Mouse (Mus musculus) stomach, postnatal 0 days (tissue): ENCODE results near the gene Otulinl. TPM values are rescaled to one million over a fixed set of nuclear protein-coding genes. Genes with fewer than 3 reads are reported as not detected.

Source experiments
- ATAC-seq: fragments of 200-750 bp; cut with Nextera tagmentation; 2 replicates; pipeline ENCODE4 v1.8.0; 2017; ENCODE audit not compliant: low FRiP score, low TSS enrichment
- DNase-seq: peaks from one replicate; pipeline ENCODE4 v3.0.0-alpha.2; 2016; ENCODE audit warnings: low spot score
- H3K27ac ChIP-seq: fragments of 300-500 bp; sonication (generic); replicated peaks from 2 replicates; pipeline ENCODE4 v1.5.1; 2014; ENCODE audit warnings: mild to moderate bottlenecking, control low read depth
- H3K27me3 ChIP-seq: fragments of 300-500 bp; sonication (generic); 2 replicates; pipeline ENCODE4 v1.6.1; 2014; ENCODE audit warnings: low read length; ENCODE audit not compliant: control insufficient read depth, insufficient read depth
- H3K36me3 ChIP-seq: fragments of 300-500 bp; sonication (generic); 2 replicates; pipeline ENCODE4 v1.6.1; 2014; ENCODE audit warnings: low read length, mixed read lengths; ENCODE audit not compliant: control insufficient read depth, insufficient read depth
- H3K4me1 ChIP-seq: fragments of 300-500 bp; sonication (generic); replicated peaks from 2 replicates; pipeline ENCODE4 v1.6.1; 2014; ENCODE audit warnings: antibody characterized with exemption; ENCODE audit not compliant: control insufficient read depth, insufficient read depth
- H3K4me2 ChIP-seq: fragments of 300-500 bp; sonication (generic); replicated peaks from 2 replicates; pipeline ENCODE4 v1.6.1; 2014; ENCODE audit warnings: low read depth, mild to moderate bottlenecking, control low read depth, moderate library complexity
- H3K4me3 ChIP-seq: fragments of 300-500 bp; sonication (generic); 2 replicates; pipeline ENCODE4 v1.5.1; 2014; ENCODE audit warnings: low read depth, low read length, control low read depth
- H3K9ac ChIP-seq: fragments of 300-500 bp; sonication (generic); 2 replicates; pipeline ENCODE4 v1.6.1; 2014; ENCODE audit warnings: mild to moderate bottlenecking, low read length, control low read depth, mixed read lengths
- H3K9me3 ChIP-seq: fragments of 300-500 bp; sonication (generic); 2 replicates; pipeline ENCODE4 v1.6.1; 2016; ENCODE audit warnings: low read length; ENCODE audit not compliant: control insufficient read depth
- CTCF ChIP-seq: IDR thresholded peaks from 2 replicates; pipeline ENCODE4 v1.5.1; 2016; ENCODE audit warnings: antibody characterized with exemption, low read depth, mild to moderate bottlenecking, moderate library complexity
- EP300 ChIP-seq: optimal IDR thresholded peaks from 2 replicates; pipeline ENCODE3; 2016; ENCODE audit warnings: antibody characterized with exemption
- WGBS: fragments of 180-500 bp; shearing (Covaris S2); extraction: QIAGEN DNeasy Blood & Tissue Kit; methylation state at CpG from one replicate; pipeline ENCODE4 v1.1.7; 2014; 5-methylcytosine and 5-hydroxymethylcytosine counted together
- polyA plus RNA-seq: library from polyadenylated mRNA; unstranded; fragments of >200 nt; fragmentation: Nextera tagmentation; extraction: Ambion mirVana; gene quantifications from 2 replicates; pipeline ENCODE4 v1.2.1, GENCODE M21; 2015

Gene Otulinl
- polyA plus RNA-seq, 1 experiment from 2014 or later, result 15.2 TPM

DNA sequence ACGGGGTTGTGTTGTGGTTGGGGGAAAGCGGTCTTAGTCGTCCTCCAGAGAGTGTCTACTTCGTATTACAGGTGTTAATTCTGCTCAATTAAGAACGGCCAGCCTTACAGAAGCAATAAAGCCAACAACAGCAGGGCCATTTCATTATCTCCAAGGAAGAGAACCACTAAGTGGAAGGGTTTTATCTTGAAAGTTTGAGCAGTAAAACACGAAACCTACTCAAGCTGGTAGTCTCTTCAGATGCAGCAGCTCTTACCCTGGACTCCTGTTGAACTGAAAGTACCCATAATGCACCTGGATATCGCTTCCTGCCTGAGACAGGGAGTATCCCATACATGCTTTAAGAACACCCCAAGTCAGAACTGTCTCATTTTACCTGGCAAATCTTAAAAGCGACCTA lies 10.7 kb downstream of the Otulinl start:
- no peaks in the 10 kb centered on the region for H3K27me3 ChIP-seq
- no peak overlapping the region for H3K27ac ChIP-seq
- H3K36me3 ChIP-seq, result no peaks in the 10 kb centered on the region
- no peak overlapping the region for H3K9ac ChIP-seq
- ATAC-seq (no peak), DNase-seq (no peak)
- H3K4me3 ChIP-seq, result no peak overlapping the region
- no peak overlapping the region for H3K4me2 ChIP-seq
- no peaks in the 10 kb centered on the region for H3K9me3 ChIP-seq
- 86% methylated on average over 8 of the region's 8 CpGs for WGBS
- TF ChIP-seq EP300, result no peak
- TF ChIP-seq CTCF, result no peak
- no peaks in the 10 kb centered on the region for H3K4me1 ChIP-seq

DNA sequence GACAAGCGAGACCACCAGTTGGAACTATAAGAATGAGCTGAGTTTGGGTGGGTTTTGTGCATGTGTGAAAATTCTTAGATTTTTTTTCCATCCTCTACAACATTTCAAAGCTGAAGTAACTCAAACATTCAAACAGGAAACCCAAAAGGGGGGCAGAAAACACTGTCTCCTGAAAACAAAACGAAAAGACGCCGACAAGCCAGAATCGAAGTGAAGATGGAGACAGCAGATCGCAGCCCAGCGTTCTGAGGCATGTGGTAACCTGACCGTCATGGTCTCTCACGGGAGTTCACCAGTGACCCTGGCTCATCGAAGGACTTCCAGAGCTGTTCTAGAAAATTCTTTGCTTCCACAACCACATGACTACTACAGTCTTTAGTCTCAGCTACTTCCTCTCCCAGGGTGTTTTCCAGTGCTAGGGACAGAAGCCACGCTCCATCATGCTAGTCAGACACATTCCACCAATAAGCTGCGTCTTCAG lies 11.4 kb downstream of the Otulinl start:
- H3K4me2 ChIP-seq, result no peak overlapping the region
- no peak overlapping the region for H3K27ac ChIP-seq
- WGBS, result 85% methylated on average over 12 of the region's 12 CpGs
- no peak overlapping the region for H3K4me3 ChIP-seq
- ATAC-seq (no peak), DNase-seq (no peak)
- no peaks in the 10 kb centered on the region for H3K9me3 ChIP-seq
- H3K27me3 ChIP-seq, result no peaks in the 10 kb centered on the region
- H3K36me3 ChIP-seq, result no peaks in the 10 kb centered on the region
- H3K9ac ChIP-seq, result no peak overlapping the region
- H3K4me1 ChIP-seq, result no peaks in the 10 kb centered on the region
- TF ChIP-seq EP300, result no peak
- TF ChIP-seq CTCF, result no peak

DNA sequence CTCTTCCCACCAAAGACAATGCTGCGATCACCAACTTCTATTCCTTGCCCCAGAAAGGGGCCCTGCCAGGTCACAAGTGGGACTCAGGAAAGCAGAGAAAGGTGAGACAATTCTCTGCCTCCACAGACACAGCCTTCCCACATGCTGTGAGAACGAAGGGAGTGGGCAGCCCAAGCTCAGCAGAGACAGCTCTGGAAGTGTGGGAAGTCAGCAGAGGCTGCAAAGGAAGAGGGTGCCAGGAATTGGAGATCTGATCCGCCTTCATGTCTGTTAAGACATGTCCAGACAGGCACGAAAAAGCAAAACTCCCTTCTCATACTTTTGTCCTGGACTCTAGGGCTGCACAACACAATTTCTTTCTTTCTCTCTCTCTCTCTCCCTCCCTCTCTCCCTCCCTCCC lies 12.1 kb downstream of the Otulinl start:
- WGBS, result 57% methylated on average over 4 of the region's 4 CpGs
- Histone ChIP-seq H3K9me3 (no peaks in the 10 kb centered on the region), H3K27ac (no peak overlapping the region), H3K4me1 (no peaks in the 10 kb centered on the region), H3K4me2 (no peak overlapping the region), H3K9ac (no peak overlapping the region), H3K4me3 (no peak overlapping the region), H3K27me3 (no peaks in the 10 kb centered on the region), H3K36me3 (no peaks in the 10 kb centered on the region)
- ATAC-seq (no peak), DNase-seq (no peak)
- TF ChIP-seq EP300, result no peak
- TF ChIP-seq CTCF, result no peak

DNA sequence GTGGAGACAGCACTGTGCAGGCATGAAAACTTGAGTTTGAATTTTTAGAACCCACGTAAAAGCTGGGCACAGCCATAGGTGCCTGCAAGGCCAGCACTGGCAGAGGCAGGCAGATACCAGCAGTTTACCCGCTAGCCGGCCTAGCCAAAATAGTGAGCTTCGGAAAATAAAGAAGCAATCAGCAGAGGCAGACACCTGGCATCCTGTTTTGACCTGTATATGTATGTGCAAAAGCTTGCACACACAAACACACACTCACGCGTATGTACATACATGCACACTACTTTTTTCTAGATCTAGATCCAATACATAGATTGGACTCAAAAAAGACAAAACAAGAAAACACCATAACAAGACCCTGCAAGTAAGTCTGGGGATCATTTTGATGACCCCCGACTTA lies 12.8 kb downstream of the Otulinl start:
- no peaks in the 10 kb centered on the region for H3K9me3 ChIP-seq
- H3K4me3 ChIP-seq, result no peak overlapping the region
- WGBS, result 88% methylated on average over 7 of the region's 7 CpGs
- no peaks in the 10 kb centered on the region for H3K36me3 ChIP-seq
- no peak for ATAC-seq
- TF ChIP-seq EP300 (no peak), CTCF (no peak)
- no peaks in the 10 kb centered on the region for H3K4me1 ChIP-seq
- H3K4me2 ChIP-seq, result no peak overlapping the region
- DNase-seq, result no peak
- H3K9ac ChIP-seq, result no peak overlapping the region
- no peak overlapping the region for H3K27ac ChIP-seq
- no peaks in the 10 kb centered on the region for H3K27me3 ChIP-seq

DNA sequence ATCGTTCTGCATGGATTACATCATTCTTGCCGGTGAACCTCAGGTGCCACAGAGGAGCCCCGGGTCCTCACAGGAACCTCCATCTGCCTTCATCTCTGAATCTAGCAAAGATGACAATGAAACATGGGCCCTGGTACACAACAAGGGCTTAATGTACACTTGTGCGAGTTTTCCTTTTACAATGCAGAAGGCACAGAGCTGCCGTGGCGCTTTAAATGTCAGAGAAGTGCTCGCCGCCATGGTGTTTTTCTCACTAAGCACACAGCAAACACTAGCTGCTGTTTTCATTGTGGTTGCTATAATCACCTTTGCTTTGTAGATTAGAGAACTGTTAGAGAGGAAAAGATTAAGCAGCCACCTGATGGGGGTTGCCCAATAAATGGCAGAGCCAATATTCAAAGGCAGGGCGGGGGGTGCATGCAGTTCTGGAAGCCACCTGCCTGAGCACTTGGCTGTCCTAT lies 13.3 kb downstream of the Otulinl start:
- Histone ChIP-seq H3K4me3 (no peak overlapping the region), H3K9me3 (no peaks in the 10 kb centered on the region), H3K9ac (no peak overlapping the region), H3K36me3 (no peaks in the 10 kb centered on the region), H3K27me3 (no peaks in the 10 kb centered on the region), H3K27ac (no peak overlapping the region), H3K4me2 (no peak overlapping the region), H3K4me1 (no peaks in the 10 kb centered on the region)
- ATAC-seq (no peak; the same call in 1 of the 2 replicates), DNase-seq (no peak)
- TF ChIP-seq EP300, result no peak
- no peak for TF ChIP-seq CTCF
- 58% methylated on average over 9 of the region's 9 CpGs for WGBS

DNA sequence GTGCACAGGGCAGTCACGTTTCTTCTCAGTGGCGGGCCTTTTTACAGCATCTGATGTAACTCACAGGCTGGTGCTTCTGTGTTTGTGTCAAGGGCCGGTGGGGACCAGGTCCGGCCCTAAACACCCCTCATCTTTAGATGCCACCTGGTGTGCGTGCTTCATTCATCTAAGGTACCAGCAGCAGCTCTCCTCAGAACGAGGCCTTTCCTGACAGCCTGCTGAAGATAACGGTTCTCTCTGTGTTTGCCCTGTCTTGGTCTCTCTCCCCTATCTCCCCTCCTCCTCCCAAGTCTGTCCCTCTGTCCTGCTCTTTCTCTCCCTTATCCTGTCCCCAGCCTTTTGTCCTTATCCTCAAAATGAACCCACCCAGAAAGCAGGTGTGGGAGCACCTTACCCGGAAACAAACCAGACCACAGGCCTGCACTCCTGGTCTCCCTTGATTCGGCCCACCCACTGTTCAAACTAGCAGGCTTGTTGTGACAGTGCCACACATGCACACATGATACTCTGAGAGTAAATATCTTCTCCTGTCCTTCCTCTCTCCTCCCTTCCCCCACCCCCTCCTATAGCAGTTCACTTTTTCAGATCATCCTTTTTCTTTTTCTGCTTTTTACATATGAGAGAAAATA lies 14.4 kb downstream of the Otulinl start:
- Histone ChIP-seq H3K9me3 (no peaks in the 10 kb centered on the region), H3K4me1 (no peaks in the 10 kb centered on the region), H3K36me3 (no peaks in the 10 kb centered on the region), H3K4me2 (no peak overlapping the region), H3K27ac (no peak overlapping the region), H3K9ac (no peak overlapping the region), H3K27me3 (no peaks in the 10 kb centered on the region), H3K4me3 (no peak overlapping the region)
- TF ChIP-seq CTCF, result no peak
- TF ChIP-seq EP300, result no peak
- ATAC-seq (no peak), DNase-seq (no peak)
- WGBS, result 61% methylated on average over 9 of the region's 9 CpGs
